ENCODE assay signal across 8 mouse cellular contexts in genomic region chr10:110952937-110953451, GRCm38 (mm10). TPM values are rescaled to one million over a fixed set of nuclear protein-coding genes. Genes with fewer than 3 reads are reported as not detected.
DNase-seq lines count a peak whose midpoint lies in the region; ATAC-seq lines count a peak whose summit lies in the region.

No protein-coding gene starts in this region.

- H3K9me3 ChIP-seq in neural tube, embryonic 15.5 days (replicated peaks): no peaks in the 10 kb centered on the region

- H3K9ac ChIP-seq in neural tube, embryonic 15.5 days (replicated peaks): no peak overlapping the region

- no peak overlapping the region for H3K4me2 ChIP-seq in neural tube, embryonic 15.5 days

- ATAC-seq in cerebellum, adult (ENCODE audit: insufficient number of reproducible peaks, low FRiP score, low TSS enrichment): peak; percentile 61
- ATAC-seq in neural tube, embryonic 15.5 days (ENCODE audit: low FRiP score): peak; percentile 84

- H3K4me3 ChIP-seq in neural tube, embryonic 15.5 days (replicated peaks): no peak overlapping the region

- 65% methylated on average over 9 of the region's 9 CpGs for WGBS in neural tube, embryonic 15.5 days

- intact Hi-C loops in heart, postnatal 10 days (cut with DNase I): no loop called here

- H3K36me3 ChIP-seq in neural tube, embryonic 15.5 days: peaks cover 26% of the 10 kb centered on the region

- peak overlapping the region; percentile 54; the same call in 1 of the 2 replicates for H3K27ac ChIP-seq in neural tube, embryonic 15.5 days (replicated peaks)

- no peak for DNase-seq in cerebellum, adult 11 months
- DNase-seq in urinary bladder, postnatal 14 days (ENCODE audit: low spot score): peak; percentile 65
- DNase-seq in urinary bladder, postnatal 10 days (ENCODE audit: low spot score): no peak
- peak; percentile 90 to 93 for DNase-seq in heart, postnatal 10 days
- peak; percentile 69 for DNase-seq in layer of hippocampus, adult 9-11 months
- no peak for DNase-seq in thymus, postnatal 36 days

- H3K27me3 ChIP-seq in neural tube, embryonic 15.5 days (replicated peaks): no peaks in the 10 kb centered on the region

- 0 out of 2 replicates have a peak, but pooled peaks cover 2% of the 10 kb centered on the region for H3K4me1 ChIP-seq in neural tube, embryonic 15.5 days

RNA-seq across cellular contexts. Expression of gene Csrp2, which starts 33.4 kb away (rescaled TPM):
- 100 to 1,000 TPM; 155 to 161 TPM for total RNA-seq in heart, postnatal 10 days (2021)
- 146 and 165 TPM in 2 replicates for polyA plus RNA-seq in neural tube, embryonic 15.5 days (2015; fragmentation: Nextera tagmentation; extraction: Ambion mirVana)

RNA-seq across cellular contexts. Expression of gene Zdhhc17, which starts 56.9 kb away (rescaled TPM):
- 10 to 100 TPM; 25.3 to 29.7 TPM for total RNA-seq in heart, postnatal 10 days (2021)
- 49.0 and 53.5 TPM in 2 replicates for polyA plus RNA-seq in neural tube, embryonic 15.5 days (2015; fragmentation: Nextera tagmentation; extraction: Ambion mirVana)

Comparison
In these comparisons a context has a peak if more than half of its experiments do, and no peak if none do; other contexts are left out.
1. DNase-seq: peak in urinary bladder, postnatal 14 days (single experiment), heart, postnatal 10 days (2 of 2) and layer of hippocampus, adult 9-11 months (single experiment); none in cerebellum, adult 11 months (single experiment), urinary bladder, postnatal 10 days (single experiment) and thymus, postnatal 36 days (0 of 2).